ENCODE assay signal across 8 mouse cellular contexts in the genomic region with DNA sequence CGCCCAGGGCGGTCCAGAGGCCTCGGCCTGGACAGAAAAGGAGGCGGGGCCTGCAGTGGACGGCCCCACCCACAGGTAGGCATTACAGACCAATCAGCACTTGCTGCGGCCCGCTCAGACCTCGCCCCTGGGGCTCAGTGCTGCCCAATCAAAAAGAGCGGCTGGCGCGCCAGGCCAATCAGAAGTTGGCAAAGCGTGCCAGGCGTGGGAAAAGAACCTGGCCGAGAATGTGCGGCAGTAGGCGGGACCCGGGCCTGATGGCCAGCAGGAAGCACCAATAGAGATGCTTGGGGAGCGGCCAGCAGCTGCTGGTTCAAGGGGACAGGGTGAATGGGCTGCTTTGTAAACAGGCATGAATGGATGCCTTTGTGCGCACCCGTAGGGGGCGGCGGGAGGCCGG. TPM values are rescaled to one million over a fixed set of nuclear protein-coding genes. Genes with fewer than 3 reads are reported as not detected.
DNase-seq lines count a peak whose midpoint lies in the region; ATAC-seq and TF ChIP-seq lines count a peak whose summit lies in the region.

A gene (minus strand): TSS at position 41 of the 400 bp plus-strand sequence.

- no peak for TF ChIP-seq POLR2A in cortical plate, adult 2 months (IDR thresholded peaks at IDR 0.05; ENCODE audit: extremely low read depth, insufficient read depth, low read length)

- no peak for TF ChIP-seq EP300 in lung, postnatal 0 days (IDR thresholded peaks at IDR 0.05)

- peak within 1 kb of the TSS; percentile 40 for H3K4me3 ChIP-seq in cortical plate, adult 2 months (ENCODE audit: insufficient read depth, low read length)
- H3K4me3 ChIP-seq in gastrocnemius, adult 2 months: peak within 1 kb of the TSS; percentile 77
- peak within 1 kb of the TSS; percentile 35 for H3K4me3 ChIP-seq in hindbrain, embryonic 15.5 days
- H3K4me3 ChIP-seq in lung, postnatal 0 days (ENCODE audit: low read depth, low read length): 0 out of 2 replicates have a peak within 1 kb of the TSS, but pooled peaks have one; percentile 4

- peak; percentile 95 for DNase-seq in adrenal gland, adult 2 months
- DNase-seq in gastrocnemius, adult 2 months: peak; percentile 96
- DNase-seq in layer of hippocampus, postnatal 25 days (ENCODE audit: extremely low spot score in 1 of 2, low spot score in 1 of 2): peak; percentile 75 to 77
- DNase-seq in lung, postnatal 0 days (ENCODE audit: low spot score): peak; percentile 94
- DNase-seq in retina, adult 2 months (ENCODE audit: low read depth, low spot score): peak; percentile 62
- peak; percentile 70 for DNase-seq in urinary bladder, postnatal 25 days (ENCODE audit: low spot score)

- ATAC-seq in hindbrain, embryonic 15.5 days (ENCODE audit: low FRiP score, low read depth): peak; percentile 97
- ATAC-seq in lung, postnatal 0 days: peak; percentile 86

- H3K4me2 ChIP-seq in hindbrain, embryonic 15.5 days: peak within 1 kb of the TSS; percentile 68
- H3K4me2 ChIP-seq in lung, postnatal 0 days (replicated peaks; ENCODE audit: low read depth, low read length): peak within 1 kb of the TSS; percentile 42; the same call in 1 of the 2 replicates

- H3K9ac ChIP-seq in hindbrain, embryonic 15.5 days: no peak within 1 kb of the TSS
- H3K9ac ChIP-seq in lung, postnatal 0 days (replicated peaks; ENCODE audit: low read depth): no peak within 1 kb of the TSS

- no peaks in the 10 kb centered on the region for H3K9me3 ChIP-seq in hindbrain, embryonic 15.5 days
- no peaks in the 10 kb centered on the region for H3K9me3 ChIP-seq in lung, postnatal 0 days (ENCODE audit: low read length)

- no peaks in the 10 kb centered on the region for H3K36me3 ChIP-seq in hindbrain, embryonic 15.5 days
- no peaks in the 10 kb centered on the region for H3K36me3 ChIP-seq in lung, postnatal 0 days (ENCODE audit: insufficient read depth, low read length)

- intact Hi-C loops in gastrocnemius, adult 2 months (cut with DNase I): no loop called here

- 0% methylated on average over 23 of the region's 23 CpGs for WGBS in hindbrain, embryonic 15.5 days
- WGBS in lung, postnatal 0 days: 2% methylated on average over 23 of the region's 23 CpGs

- H3K4me1 ChIP-seq in cortical plate, adult 2 months (ENCODE audit: control insufficient read depth, insufficient read depth, low read length): peaks cover 2% of the 10 kb centered on the region
- H3K4me1 ChIP-seq in hindbrain, embryonic 15.5 days (replicated peaks): peaks cover 10% of the 10 kb centered on the region
- peaks cover 4% of the 10 kb centered on the region; the same call in 1 of the 2 replicates for H3K4me1 ChIP-seq in lung, postnatal 0 days (ENCODE audit: insufficient read depth, low read depth, low read length)

- H3K27me3 ChIP-seq in hindbrain, embryonic 15.5 days: peaks cover 28% of the 10 kb centered on the region
- 0 out of 2 replicates have a peak, but pooled peaks cover 5% of the 10 kb centered on the region for H3K27me3 ChIP-seq in lung, postnatal 0 days (replicated peaks; ENCODE audit: insufficient read depth, low read length)

- peak within 1 kb of the TSS; percentile 94 for H3K27ac ChIP-seq in cortical plate, adult 2 months (ENCODE audit: insufficient read depth, low read length)
- H3K27ac ChIP-seq in gastrocnemius, adult 2 months: peak within 1 kb of the TSS; percentile 90
- H3K27ac ChIP-seq in hindbrain, embryonic 15.5 days (replicated peaks): no peak within 1 kb of the TSS; the same call in 1 of the 2 replicates
- H3K27ac ChIP-seq in lung, postnatal 0 days (ENCODE audit: low read length): peak within 1 kb of the TSS; percentile 91

- no peak for TF ChIP-seq CTCF in cortical plate, adult 2 months (IDR thresholded peaks at IDR 0.05; ENCODE audit: extremely low read depth, insufficient read depth, low read length)
- no peak for TF ChIP-seq CTCF in gastrocnemius, adult 2 months (IDR thresholded peaks at IDR 0.05)
- TF ChIP-seq CTCF in lung, postnatal 0 days (IDR thresholded peaks at IDR 0.05): no peak; the same call in 1 of the 2 replicates

RNA-seq across cellular contexts. Expression of the gene that starts here (rescaled TPM):
- total RNA-seq in adrenal gland, adult 2 months (2021): 1 to 10 TPM; 3.2 to 5.6 TPM
- polyA plus RNA-seq in adrenal gland, adult 2 months (2012; rRNA removed): 1.2 and 1.7 TPM in 2 replicates
- 15.9 and 17.4 TPM in 2 replicates for polyA plus RNA-seq in cortical plate, adult 2 months (2012; rRNA removed)
- 10 to 100 TPM; 32.0 to 36.7 TPM for total RNA-seq in gastrocnemius, adult 2 months (2021)
- 3.3 and 4.4 TPM in 2 replicates for polyA plus RNA-seq in hindbrain, embryonic 15.5 days (2015; fragmentation: Nextera tagmentation; extraction: Ambion mirVana)
- 10 to 100 TPM; 25.0 to 31.0 TPM for total RNA-seq in layer of hippocampus, postnatal 25 days (2021)
- polyA plus RNA-seq in lung, postnatal 0 days (2015; fragmentation: Nextera tagmentation; extraction: Ambion mirVana): 202 and 215 TPM in 2 replicates

Comparison
In these comparisons a context has a peak if more than half of its experiments do, and no peak if none do; other contexts are left out.
1. RNA of the gene that starts here (polyA plus RNA-seq): 202 to 215 TPM in lung, postnatal 0 days; 15.9 to 17.4 TPM in cortical plate, adult 2 months, 3.3 to 4.4 TPM in hindbrain, embryonic 15.5 days and 1.2 to 1.7 TPM in adrenal gland, adult 2 months; every median in the first group is over 10 times any median in the second.
2. H3K4me3 ChIP-seq: peak in every context shown above with its lines; median percentile 77 in gastrocnemius, adult 2 months; 40 in cortical plate, adult 2 months; 35 in hindbrain, embryonic 15.5 days; 4 in lung, postnatal 0 days.
3. Peak in every context shown above with its lines, with median percentiles within 50 percentile points of each other: DNase-seq.